Mouse (Mus musculus): ENCODE results near the gene Slit3.

Gene Slit3

GRCm38 (mm10) chr11:35593146-35594034 is 472.4 kb downstream of the Slit3 start:
- DNase-seq: no peak

- no peak for DNase-seq
Observed at GRCm38 (mm10) chr11:35596064-35596463, 475.0 kb downstream of the Slit3 start.

- DNase-seq: no peak
Observed at GRCm38 (mm10) chr11:35597882-35598281, 476.9 kb downstream of the Slit3 start.

GRCm38 (mm10) chr11:35598732-35599131 is 477.7 kb downstream of the Slit3 start:
- peak in 1 of 2 experiments; percentile 41 for DNase-seq

GRCm38 (mm10) chr11:35601652-35602240 is 480.7 kb downstream of the Slit3 start:
- DNase-seq: peak; percentile 53 to 62

- no peak for DNase-seq
Observed at GRCm38 (mm10) chr11:35602586-35602985, 481.6 kb downstream of the Slit3 start.

- DNase-seq: peak; percentile 44 to 66
Observed at GRCm38 (mm10) chr11:35603946-35604345, 482.9 kb downstream of the Slit3 start.

GRCm38 (mm10) chr11:35604848-35605790 is 484.1 kb downstream of the Slit3 start:
- DNase-seq: peak in 1 of 2 experiments; percentile 44

GRCm38 (mm10) chr11:35607191-35607590 is 486.2 kb downstream of the Slit3 start:
- no peak for DNase-seq

GRCm38 (mm10) chr11:35608794-35609193 is 487.8 kb downstream of the Slit3 start:
- no peak for DNase-seq

- no peak for DNase-seq
Observed at GRCm38 (mm10) chr11:35612262-35612896, 491.4 kb downstream of the Slit3 start.

- no peak for DNase-seq
Observed at GRCm38 (mm10) chr11:35614530-35614929, 493.5 kb downstream of the Slit3 start.

- DNase-seq: no peak
Observed at GRCm38 (mm10) chr11:35619421-35619820, 498.4 kb downstream of the Slit3 start.

- DNase-seq: no peak
Observed at GRCm38 (mm10) chr11:35622736-35623135, 501.7 kb downstream of the Slit3 start.

GRCm38 (mm10) chr11:35624515-35625270 is 503.7 kb downstream of the Slit3 start:
- DNase-seq: peak; percentile 64 to 68

- DNase-seq: no peak
Observed at GRCm38 (mm10) chr11:35625576-35625975, 504.6 kb downstream of the Slit3 start.

- peak; percentile 47 to 55 for DNase-seq
Observed at GRCm38 (mm10) chr11:35626161-35626885, 505.3 kb downstream of the Slit3 start.

- DNase-seq: peak; percentile 78 to 84
Observed at GRCm38 (mm10) chr11:35627815-35628214, 506.8 kb downstream of the Slit3 start.

- DNase-seq: no peak
Observed at GRCm38 (mm10) chr11:35632262-35632661, 511.2 kb downstream of the Slit3 start.

- no peak for DNase-seq
Observed at GRCm38 (mm10) chr11:35637102-35637501, 516.1 kb downstream of the Slit3 start.

- DNase-seq: peak; percentile 30 to 51
Observed at GRCm38 (mm10) chr11:35638862-35639384, 517.9 kb downstream of the Slit3 start.
